Mouse (Mus musculus) cerebellum, adult 2 months (tissue): ENCODE measurements at regions not wholly inside any gene's neighbourhood (a gene's known extent, or its start where the extent isn't known, plus 50 kb on each side); places are given as distances from the start of the nearest gene placed in this dataset.

Source experiments
- CTCF ChIP-seq: fragments of 200-500 bp; IDR thresholded peaks from 2 replicates; pipeline ENCODE4 v1.5.1; 2011; ENCODE audit warnings: low read depth, mild to moderate bottlenecking, control low read depth, low read length, moderate library complexity, borderline replicate concordance; ENCODE audit not compliant: insufficient read depth
- POLR2A ChIP-seq: fragments of 200-500 bp; IDR thresholded peaks from 2 replicates; pipeline ENCODE4 v1.6.1; 2011; ENCODE audit warnings: low read length, control low read depth, borderline replicate concordance; ENCODE audit not compliant: insufficient read depth

GRCm38 (mm10) chr4:153806820-153807436 lies 150.1 kb upstream of the A430005L14Rik start:
- no peak for TF ChIP-seq CTCF
- no peak for TF ChIP-seq POLR2A
